Mouse (Mus musculus) liver (tissue): ENCODE measurements around the gene Gm28053.
"Not testable (repeated sequence)": the region's sequence is repeated elsewhere in the genome, so short reads cannot be mapped to it uniquely, and the experiment has no call there.

Source experiments
- DNase-seq: peaks from one replicate; pipeline ENCODE4 v3.0.0-alpha.2; 2020; ENCODE audit warnings: mixed read lengths

Gm28053 gene

GRCm38 (mm10) chr6:48718455-48718854 lies at the start of gene Gm28053, which contains the start of gene Gimap7:
Gene Gm28053 (plus strand): TSS chr6:48718607.
Gene Gimap7 (plus strand): TSS chr6:48718621.
- DNase-seq, result no peak

GRCm38 (mm10) chr6:48669446-48669969 lies 48.9 kb upstream of the Gm28053 start:
- DNase-seq, result no peak

GRCm38 (mm10) chr6:48674291-48675058 lies 43.9 kb upstream of the Gm28053 start:
- DNase-seq, result no peak

GRCm38 (mm10) chr6:48675400-48675930 lies 42.9 kb upstream of the Gm28053 start:
- DNase-seq, result peak; percentile 21

GRCm38 (mm10) chr6:48675931-48676859 lies 42.2 kb upstream of the Gm28053 start, which contains the start of gene Gimap9:
Gene Gimap9 (plus strand): TSS chr6:48676129.
- DNase-seq, result peak; percentile 78

GRCm38 (mm10) chr6:48676860-48677415 lies 41.5 kb upstream of the Gm28053 start:
- no peak for DNase-seq

GRCm38 (mm10) chr6:48677492-48678345 lies 40.7 kb upstream of the Gm28053 start:
- no peak for DNase-seq

- no peak for DNase-seq
These were observed 40.0 kb upstream of the Gm28053 start for GRCm38 (mm10) chr6:48678391-48678790.

- no peak for DNase-seq
These were observed 38.7 kb upstream of the Gm28053 start for GRCm38 (mm10) chr6:48679701-48680100.

- no peak for DNase-seq
These were observed 38.0 kb upstream of the Gm28053 start for GRCm38 (mm10) chr6:48680421-48680820.

- DNase-seq, result no peak
These were observed 36.8 kb upstream of the Gm28053 start for GRCm38 (mm10) chr6:48681472-48682090.

- no peak for DNase-seq
These were observed 36.1 kb upstream of the Gm28053 start for GRCm38 (mm10) chr6:48682271-48682670.

GRCm38 (mm10) chr6:48683263-48683821 lies 35.1 kb upstream of the Gm28053 start:
- DNase-seq, result not testable (repeated sequence)

GRCm38 (mm10) chr6:48684319-48684718 lies 34.1 kb upstream of the Gm28053 start, which contains the start of gene Gimap4:
Gene Gimap4 (plus strand): TSS chr6:48684549.
- no peak for DNase-seq

GRCm38 (mm10) chr6:48684806-48685205 lies 33.6 kb upstream of the Gm28053 start:
- DNase-seq, result no peak

GRCm38 (mm10) chr6:48685251-48685650 lies 33.2 kb upstream of the Gm28053 start:
- DNase-seq, result no peak

- no peak for DNase-seq
These were observed 32.4 kb upstream of the Gm28053 start for GRCm38 (mm10) chr6:48685694-48686665.

GRCm38 (mm10) chr6:48687077-48687476 lies 31.3 kb upstream of the Gm28053 start:
- no peak for DNase-seq

GRCm38 (mm10) chr6:48689320-48689719 lies 29.1 kb upstream of the Gm28053 start:
- DNase-seq, result no peak
